Mouse (Mus musculus): ENCODE measurements around the gene Klf16.
"Not testable (repeated sequence)": the region's sequence is repeated elsewhere in the genome, so short reads cannot be mapped to it uniquely, and the experiment has no call there.

The Klf16 gene

GRCm38 (mm10) chr10:80606306-80606705 lies 29.2 kb upstream of the Klf16 start:
- peak in 1 of 2 experiments; percentile 38 for DNase-seq (ENCODE audit: low spot score in 2 of 2)

- not testable (repeated sequence) for DNase-seq (ENCODE audit: low spot score in 2 of 2)
Measured at GRCm38 (mm10) chr10:80605721-80606120, 28.6 kb upstream of the Klf16 start, which contains the start of gene Gm49322. Gene Gm49322, plus strand, starts transcription at chr10:80606021.

GRCm38 (mm10) chr10:80604988-80605387 lies 27.9 kb upstream of the Klf16 start:
- DNase-seq (ENCODE audit: low spot score in 2 of 2) = no peak

GRCm38 (mm10) chr10:80604001-80604509 lies 26.9 kb upstream of the Klf16 start:
- DNase-seq (ENCODE audit: low spot score in 2 of 2) = peak; percentile 77 to 78

- no peak for DNase-seq (ENCODE audit: low spot score in 2 of 2)
Measured at GRCm38 (mm10) chr10:80603364-80603763, 26.2 kb upstream of the Klf16 start.

- DNase-seq (ENCODE audit: low spot score in 2 of 2) = peak; percentile 94 to 96
Measured at GRCm38 (mm10) chr10:80602698-80603325, 25.7 kb upstream of the Klf16 start, which contains the start of the genes Scamp4 and Adat3. Gene Scamp4, plus strand, starts transcription at chr10:80602872. Gene Adat3, plus strand, starts transcription at chr10:80602880.

GRCm38 (mm10) chr10:80596318-80596717 lies 19.2 kb upstream of the Klf16 start:
- DNase-seq (ENCODE audit: low spot score in 2 of 2) = no peak

GRCm38 (mm10) chr10:80589879-80590854 lies 13.0 kb upstream of the Klf16 start, which contains the start of gene Abhd17a:
Gene Abhd17a, minus strand, starts transcription at chr10:80590341.
- DNase-seq (ENCODE audit: low spot score in 2 of 2) = peak; percentile 96 to 97

GRCm38 (mm10) chr10:80589127-80589878 lies 12.2 kb upstream of the Klf16 start:
- DNase-seq (ENCODE audit: low spot score in 2 of 2) = peak; percentile 87 to 89

- no peak for DNase-seq (ENCODE audit: low spot score in 2 of 2)
Measured at GRCm38 (mm10) chr10:80587305-80587657, 10.2 kb upstream of the Klf16 start.

GRCm38 (mm10) chr10:80586407-80587304 lies 9.5 kb upstream of the Klf16 start:
- DNase-seq (ENCODE audit: low spot score in 2 of 2) = no peak

GRCm38 (mm10) chr10:80585581-80585980 lies 8.5 kb upstream of the Klf16 start:
- no peak for DNase-seq (ENCODE audit: low spot score in 2 of 2)

GRCm38 (mm10) chr10:80584642-80585552 lies 7.8 kb upstream of the Klf16 start:
- no peak for DNase-seq (ENCODE audit: low spot score in 2 of 2)

GRCm38 (mm10) chr10:80584045-80584488 lies 6.9 kb upstream of the Klf16 start:
- no peak for DNase-seq (ENCODE audit: low spot score in 2 of 2)

- no peak for DNase-seq (ENCODE audit: low spot score in 2 of 2)
Measured at GRCm38 (mm10) chr10:80583047-80583446, 5.9 kb upstream of the Klf16 start.

GRCm38 (mm10) chr10:80578911-80579310 lies 1.8 kb upstream of the Klf16 start:
- peak; percentile 82 to 88 for DNase-seq (ENCODE audit: low spot score in 2 of 2)

GRCm38 (mm10) chr10:80578131-80578750 lies 1.1 kb upstream of the Klf16 start:
- peak; percentile 86 to 87 for DNase-seq (ENCODE audit: low spot score in 2 of 2)

GRCm38 (mm10) chr10:80576351-80577194 lies 548 bp downstream of the Klf16 start:
- DNase-seq (ENCODE audit: low spot score in 2 of 2) = peak; percentile 62 to 63
